Mouse (Mus musculus) embryonic stem cell, embryonic (primary cell): ENCODE measurements at regions not wholly inside any gene's neighbourhood (a gene's known extent, or its start where the extent isn't known, plus 50 kb on each side); places are given as distances from the start of the nearest gene placed in this dataset.

Experiments
- CTCF ChIA-PET, 4 experiments: fragments of 300-600 bp in 2 of 4; fragments of 350-600 bp in 2 of 4; sonication (Branson Sonifier 250); formaldehyde crosslinking; loops; one replicate each; lab custom pipeline; 2022; ENCODE audit warnings: inconsistent platforms in 2 of 4; lab: Charles Lee
- POLR2A ChIA-PET, 4 experiments: fragments of 300-600 bp in 2 of 4; fragments of 350-600 bp in 2 of 4; sonication (Branson Sonifier 250); formaldehyde crosslinking; loops; one replicate each; lab custom pipeline; 2022; ENCODE audit warnings: antibody characterized with exemption in 4 of 4, inconsistent platforms in 1 of 4; lab: Charles Lee

- CTCF ChIA-PET = no interaction called here
- POLR2A ChIA-PET = interaction anchor here in 1 of 4 experiments (1.2 kb wide), 1 partner anchor 9 kb away, joined by 3 read pairs; no protein-coding TSS in a partner anchor
These were observed 109.4 kb upstream of the Nr4a3 start for GRCm38 (mm10) chr4:47935547-47935946.

DNA sequence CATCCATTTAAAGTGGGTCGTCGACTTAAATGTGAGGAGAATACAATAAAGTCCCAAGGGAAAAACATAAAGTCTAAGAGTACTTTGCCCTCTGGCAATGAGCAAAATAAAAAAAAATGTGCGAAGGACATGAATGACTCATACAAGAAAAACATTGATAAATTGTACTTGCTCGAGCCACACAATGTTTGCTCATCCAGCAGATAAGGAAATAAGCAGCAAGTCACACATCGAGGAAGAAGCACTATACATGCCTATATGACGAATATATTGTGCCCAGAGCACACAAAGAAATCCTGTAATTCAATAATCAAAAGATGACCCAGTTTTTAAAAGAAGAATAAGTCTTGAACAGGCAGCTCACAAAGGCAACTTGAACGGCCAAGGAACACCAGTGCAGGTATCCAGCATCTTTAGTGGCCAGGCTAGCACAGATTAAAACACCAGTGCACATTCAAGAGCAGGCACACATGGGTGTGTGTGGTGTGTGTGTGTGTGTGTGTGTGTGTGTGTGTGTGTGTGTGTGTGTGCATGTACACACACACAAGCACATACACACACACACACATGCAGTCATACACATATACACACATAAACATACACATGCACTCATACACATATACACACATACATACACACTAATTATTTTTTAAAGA lies 108.4 kb upstream of the Nr4a3 start:
- POLR2A ChIA-PET = interaction anchor here in 1 of 4 experiments (1.2 kb wide), 1 partner anchor 10 kb away, joined by 3 read pairs; no protein-coding TSS in a partner anchor
- CTCF ChIA-PET = interaction anchor here in 1 of 4 experiments (0.6 kb wide), 1 partner anchor 71 kb away, joined by 3 read pairs; no protein-coding TSS in a partner anchor

DNA sequence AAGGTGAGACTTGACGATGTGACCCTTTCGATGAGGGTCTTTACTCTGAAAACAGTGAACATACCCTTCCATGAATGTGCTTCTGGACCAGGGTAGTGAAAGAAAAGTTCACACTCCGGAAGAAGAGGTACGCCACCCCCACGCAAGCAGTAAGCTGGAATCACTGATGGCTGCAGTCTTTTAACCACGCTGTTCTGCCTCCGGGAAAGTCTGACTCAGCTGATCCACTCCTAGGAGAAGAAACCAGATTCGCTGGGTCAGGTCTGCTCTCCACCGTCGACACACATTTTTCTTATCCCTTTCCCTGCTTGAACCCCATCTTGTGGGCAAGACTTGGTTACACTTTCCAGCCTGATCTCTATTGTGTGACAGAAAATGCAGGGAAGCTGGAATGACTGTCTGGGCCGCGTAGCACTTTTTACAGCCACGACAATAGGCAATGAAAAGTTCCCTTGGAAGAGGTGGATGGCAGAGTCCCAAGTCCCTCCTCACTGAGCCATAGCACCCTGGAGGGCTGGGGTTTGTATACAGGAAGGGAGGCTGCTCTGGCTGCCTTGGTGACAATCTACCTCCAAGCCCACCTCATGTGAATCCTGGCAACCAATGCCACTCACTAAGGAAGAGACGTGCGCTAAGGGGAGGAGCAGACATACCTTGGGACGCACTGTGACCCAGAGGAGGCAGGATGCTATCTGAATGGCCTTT lies 96.9 kb upstream of the Nr4a3 start:
- ChIA-PET POLR2A (no interaction called here), CTCF (interaction anchor here in 1 of 4 experiments (0.6 kb wide), 1 partner anchor 446 kb away, joined by 3 read pairs; no protein-coding TSS in a partner anchor)

DNA sequence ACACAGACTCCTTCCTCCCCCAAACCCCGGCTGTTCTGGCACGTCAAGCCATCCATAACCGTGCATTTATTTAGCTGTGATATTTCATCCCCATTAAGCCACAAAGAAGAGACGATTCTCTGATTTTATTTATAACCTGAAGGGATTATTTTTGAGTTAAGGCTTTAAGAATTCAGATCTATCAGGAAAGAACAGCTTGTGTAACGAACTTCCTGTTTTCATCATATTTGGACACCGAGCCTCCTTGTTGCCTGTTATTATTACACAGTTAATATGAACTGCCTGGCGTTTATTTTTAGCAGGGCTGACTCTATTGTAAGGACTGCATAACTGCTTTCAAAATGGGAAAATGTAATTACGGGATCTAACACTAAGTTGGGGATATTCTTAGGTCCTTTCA lies 96.2 kb upstream of the Nr4a3 start:
- ChIA-PET CTCF (no interaction called here), POLR2A (no interaction called here)

DNA sequence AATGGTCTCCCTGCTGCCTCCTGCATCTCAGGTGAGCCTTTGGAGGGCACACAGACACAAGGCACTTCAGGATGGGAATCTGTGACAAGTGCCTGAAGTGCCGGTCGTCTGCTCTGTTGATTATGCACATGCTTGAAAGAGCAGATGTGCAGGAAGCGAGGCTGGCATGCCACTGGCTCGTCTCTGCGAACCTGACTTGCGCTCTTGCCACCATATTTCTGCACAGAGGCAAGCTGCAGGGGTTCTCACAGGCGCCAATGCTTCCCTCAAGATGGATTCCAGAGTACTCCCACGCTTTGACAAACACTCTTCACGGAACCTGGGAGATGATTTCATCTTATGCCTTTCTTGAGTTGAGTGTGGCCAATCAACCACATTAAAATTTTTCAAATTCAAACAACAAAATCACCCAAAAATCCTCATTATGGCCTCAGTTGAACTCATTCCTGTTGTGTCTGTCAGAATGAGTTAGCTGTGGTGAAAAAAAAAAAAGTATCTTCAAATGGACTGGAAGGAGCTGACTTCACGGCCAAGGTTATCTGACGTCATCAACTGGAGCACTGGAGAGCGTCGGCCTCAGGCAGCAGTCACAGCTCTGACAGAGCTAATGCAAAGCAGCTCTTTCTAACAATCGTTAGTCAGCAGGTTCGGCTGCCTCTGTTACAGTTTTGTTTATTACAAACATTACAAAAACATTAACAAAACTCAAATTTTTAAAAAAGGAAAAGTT lies 90.2 kb upstream of the Nr4a3 start:
- CTCF ChIA-PET = interaction anchor here in 2 of 4 experiments (0.6 kb wide), 2 partner anchors 171 to 451 kb away, joined by 3 to 12 read pairs; no protein-coding TSS in a partner anchor
- POLR2A ChIA-PET = no interaction called here

DNA sequence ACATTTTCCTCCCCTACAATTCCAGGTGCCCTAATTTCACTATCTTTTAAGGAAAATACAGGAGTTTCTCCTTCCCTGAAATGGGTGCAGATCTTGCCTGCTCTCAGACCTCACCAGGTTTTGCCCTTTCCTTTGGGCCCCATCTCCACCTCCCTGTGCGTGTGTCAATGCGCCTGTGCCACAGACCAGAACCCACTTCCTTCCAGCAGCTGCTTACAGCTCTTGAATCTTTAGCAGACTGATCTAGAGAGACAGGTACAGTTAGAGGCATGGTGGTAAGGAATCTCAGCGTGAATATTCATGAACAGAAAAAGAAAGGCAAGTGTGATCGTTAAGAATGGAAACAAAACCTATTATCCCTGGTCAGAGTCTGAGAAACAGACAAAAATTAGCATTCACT lies 80.3 kb upstream of the Nr4a3 start:
- ChIA-PET CTCF (no interaction called here), POLR2A (no interaction called here)

- CTCF ChIA-PET = interaction anchor here in 2 of 4 experiments (0.6 to 1.4 kb wide), 2 partner anchors 10 to 534 kb away, joined by 4 to 10 read pairs; no protein-coding TSS in a partner anchor
- POLR2A ChIA-PET = interaction anchor here in 1 of 4 experiments (0.7 kb wide), 1 partner anchor 491 kb away, joined by 3 read pairs; no protein-coding TSS in a partner anchor
These were observed 73.1 kb upstream of the Nr4a3 start for GRCm38 (mm10) chr4:47971861-47972260.

GRCm38 (mm10) chr4:47979579-47980313 lies 65.2 kb upstream of the Nr4a3 start:
- ChIA-PET POLR2A (no interaction called here), CTCF (no interaction called here)
